Mouse (Mus musculus): Measurements from ENCODE around the gene Hacd1. TPM values are rescaled to one million over a fixed set of nuclear protein-coding genes. Genes with fewer than 3 reads are reported as not detected.

The Hacd1 gene
- polyA plus RNA-seq, 1 experiment: 95.0 TPM

- Histone ChIP-seq H3K36me3 (ENCODE audit: control insufficient read depth, insufficient read depth) (no peaks in the 10 kb centered on the region), H3K79me3 (ENCODE audit: low read depth) (no peaks in the 10 kb centered on the region), H3ac (ENCODE audit: control insufficient read depth, insufficient read length, low read depth) (no peak overlapping the region), H3K79me2 (ENCODE audit: control insufficient read depth, insufficient read depth) (no peaks in the 10 kb centered on the region), H3K4me3 (ENCODE audit: insufficient read depth, poor library complexity, severe bottlenecking) (no peak overlapping the region), H3K27me3 (ENCODE audit: control insufficient read depth, insufficient read depth, insufficient read length) (no peaks in the 10 kb centered on the region)
- no peak for TF ChIP-seq MYOG (IDR thresholded peaks at IDR 0.05; ENCODE audit: control insufficient read depth, extremely low read depth, insufficient read length)
- no peak for TF ChIP-seq FOSL1 (IDR thresholded peaks at IDR 0.05; ENCODE audit: insufficient read depth, low read length, poor library complexity, severe bottlenecking)
- TF ChIP-seq CTCF (IDR thresholded peaks at IDR 0.05; ENCODE audit: control insufficient read depth, insufficient read depth, insufficient read length): no peak
- no peak for TF ChIP-seq USF1 (IDR thresholded peaks at IDR 0.05; ENCODE audit: low read depth)
- TF ChIP-seq MYOD1 (IDR thresholded peaks at IDR 0.05; ENCODE audit: control insufficient read depth, insufficient read length, low read depth): no peak
- TF ChIP-seq CEBPB (IDR thresholded peaks at IDR 0.05; ENCODE audit: low read depth): no peak
- TF ChIP-seq MAX (IDR thresholded peaks at IDR 0.05): no peak
These were observed 167.4 kb downstream of the Hacd1 start for GRCm38 (mm10) chr2:13888568-13888967.

- Histone ChIP-seq H3K79me2 (ENCODE audit: control insufficient read depth, insufficient read depth) (no peaks in the 10 kb centered on the region), H3ac (ENCODE audit: control insufficient read depth, insufficient read length, low read depth) (no peak overlapping the region), H3K79me3 (ENCODE audit: low read depth) (no peaks in the 10 kb centered on the region), H3K27me3 (ENCODE audit: control insufficient read depth, insufficient read depth, insufficient read length) (no peaks in the 10 kb centered on the region), H3K4me3 (ENCODE audit: insufficient read depth, poor library complexity, severe bottlenecking) (no peak overlapping the region), H3K36me3 (ENCODE audit: control insufficient read depth, insufficient read depth) (no peaks in the 10 kb centered on the region)
- TF ChIP-seq MYOD1 (IDR thresholded peaks at IDR 0.05; ENCODE audit: control insufficient read depth, insufficient read length, low read depth) (no peak), FOSL1 (IDR thresholded peaks at IDR 0.05; ENCODE audit: insufficient read depth, low read length, poor library complexity, severe bottlenecking) (no peak), USF1 (IDR thresholded peaks at IDR 0.05; ENCODE audit: low read depth) (no peak), MYOG (IDR thresholded peaks at IDR 0.05; ENCODE audit: control insufficient read depth, extremely low read depth, insufficient read length) (no peak)
These were observed 198.5 kb downstream of the Hacd1 start for GRCm38 (mm10) chr2:13857461-13857860.

GRCm38 (mm10) chr2:13855510-13855909 is 200.4 kb downstream of the Hacd1 start:
- H3K79me3 ChIP-seq (ENCODE audit: low read depth): no peaks in the 10 kb centered on the region
- H3K27me3 ChIP-seq (ENCODE audit: control insufficient read depth, insufficient read depth, insufficient read length): no peaks in the 10 kb centered on the region
- no peak overlapping the region for H3ac ChIP-seq (ENCODE audit: control insufficient read depth, insufficient read length, low read depth)
- H3K79me2 ChIP-seq (ENCODE audit: control insufficient read depth, insufficient read depth): no peaks in the 10 kb centered on the region
- TF ChIP-seq CTCF (IDR thresholded peaks at IDR 0.05; ENCODE audit: control insufficient read depth, insufficient read depth, insufficient read length) (no peak), FOSL1 (IDR thresholded peaks at IDR 0.05; ENCODE audit: insufficient read depth, low read length, poor library complexity, severe bottlenecking) (no peak), MYOD1 (IDR thresholded peaks at IDR 0.05; ENCODE audit: control insufficient read depth, insufficient read length, low read depth) (no peak), MAX (IDR thresholded peaks at IDR 0.05) (no peak), USF1 (IDR thresholded peaks at IDR 0.05; ENCODE audit: low read depth) (no peak), MYOG (IDR thresholded peaks at IDR 0.05; ENCODE audit: control insufficient read depth, extremely low read depth, insufficient read length) (no peak), CEBPB (IDR thresholded peaks at IDR 0.05; ENCODE audit: low read depth) (no peak)
- H3K36me3 ChIP-seq (ENCODE audit: control insufficient read depth, insufficient read depth): no peaks in the 10 kb centered on the region
- H3K4me3 ChIP-seq (ENCODE audit: insufficient read depth, poor library complexity, severe bottlenecking): no peak overlapping the region

GRCm38 (mm10) chr2:13836310-13836709 is 219.6 kb downstream of the Hacd1 start:
- H3K79me2 ChIP-seq (ENCODE audit: control insufficient read depth, insufficient read depth): no peaks in the 10 kb centered on the region
- no peak for TF ChIP-seq MAX (IDR thresholded peaks at IDR 0.05)
- TF ChIP-seq MYOD1 (IDR thresholded peaks at IDR 0.05; ENCODE audit: control insufficient read depth, insufficient read length, low read depth): no peak
- no peak for TF ChIP-seq MYOG (IDR thresholded peaks at IDR 0.05; ENCODE audit: control insufficient read depth, extremely low read depth, insufficient read length)
- TF ChIP-seq USF1 (IDR thresholded peaks at IDR 0.05; ENCODE audit: low read depth): no peak
- no peak for TF ChIP-seq CEBPB (IDR thresholded peaks at IDR 0.05; ENCODE audit: low read depth)
- no peak for TF ChIP-seq FOSL1 (IDR thresholded peaks at IDR 0.05; ENCODE audit: insufficient read depth, low read length, poor library complexity, severe bottlenecking)
- TF ChIP-seq CTCF (IDR thresholded peaks at IDR 0.05; ENCODE audit: control insufficient read depth, insufficient read depth, insufficient read length): no peak
- no peaks in the 10 kb centered on the region for H3K36me3 ChIP-seq (ENCODE audit: control insufficient read depth, insufficient read depth)
- H3K4me3 ChIP-seq (ENCODE audit: insufficient read depth, poor library complexity, severe bottlenecking): no peak overlapping the region
- no peak overlapping the region for H3ac ChIP-seq (ENCODE audit: control insufficient read depth, insufficient read length, low read depth)
- no peaks in the 10 kb centered on the region for H3K27me3 ChIP-seq (ENCODE audit: control insufficient read depth, insufficient read depth, insufficient read length)
- no peaks in the 10 kb centered on the region for H3K79me3 ChIP-seq (ENCODE audit: low read depth)

- no peak overlapping the region for H3K4me3 ChIP-seq (ENCODE audit: insufficient read depth, poor library complexity, severe bottlenecking)
- H3K36me3 ChIP-seq (ENCODE audit: control insufficient read depth, insufficient read depth): no peaks in the 10 kb centered on the region
- no peaks in the 10 kb centered on the region for H3K79me3 ChIP-seq (ENCODE audit: low read depth)
- no peaks in the 10 kb centered on the region for H3K79me2 ChIP-seq (ENCODE audit: control insufficient read depth, insufficient read depth)
- TF ChIP-seq CTCF (IDR thresholded peaks at IDR 0.05; ENCODE audit: control insufficient read depth, insufficient read depth, insufficient read length): no peak
- TF ChIP-seq FOSL1 (IDR thresholded peaks at IDR 0.05; ENCODE audit: insufficient read depth, low read length, poor library complexity, severe bottlenecking): no peak
- no peak for TF ChIP-seq MYOD1 (IDR thresholded peaks at IDR 0.05; ENCODE audit: control insufficient read depth, insufficient read length, low read depth)
- TF ChIP-seq MYOG (IDR thresholded peaks at IDR 0.05; ENCODE audit: control insufficient read depth, extremely low read depth, insufficient read length): no peak
- no peak for TF ChIP-seq USF1 (IDR thresholded peaks at IDR 0.05; ENCODE audit: low read depth)
- TF ChIP-seq MAX (IDR thresholded peaks at IDR 0.05): no peak
- TF ChIP-seq CEBPB (IDR thresholded peaks at IDR 0.05; ENCODE audit: low read depth): no peak
- H3ac ChIP-seq (ENCODE audit: control insufficient read depth, insufficient read length, low read depth): no peak overlapping the region
- H3K27me3 ChIP-seq (ENCODE audit: control insufficient read depth, insufficient read depth, insufficient read length): no peaks in the 10 kb centered on the region
These were observed 220.9 kb downstream of the Hacd1 start for GRCm38 (mm10) chr2:13834989-13835388.

- Histone ChIP-seq H3K27me3 (ENCODE audit: control insufficient read depth, insufficient read depth, insufficient read length) (peaks cover 9% of the 10 kb centered on the region), H3K79me3 (ENCODE audit: low read depth) (no peaks in the 10 kb centered on the region), H3K4me3 (ENCODE audit: insufficient read depth, poor library complexity, severe bottlenecking) (no peak overlapping the region), H3K36me3 (ENCODE audit: control insufficient read depth, insufficient read depth) (no peaks in the 10 kb centered on the region), H3ac (ENCODE audit: control insufficient read depth, insufficient read length, low read depth) (no peak overlapping the region), H3K79me2 (ENCODE audit: control insufficient read depth, insufficient read depth) (no peaks in the 10 kb centered on the region)
- TF ChIP-seq CTCF (IDR thresholded peaks at IDR 0.05; ENCODE audit: control insufficient read depth, insufficient read depth, insufficient read length) (no peak), MYOG (IDR thresholded peaks at IDR 0.05; ENCODE audit: control insufficient read depth, extremely low read depth, insufficient read length) (no peak), CEBPB (IDR thresholded peaks at IDR 0.05; ENCODE audit: low read depth) (no peak), FOSL1 (IDR thresholded peaks at IDR 0.05; ENCODE audit: insufficient read depth, low read length, poor library complexity, severe bottlenecking) (no peak), MAX (IDR thresholded peaks at IDR 0.05) (no peak), USF1 (IDR thresholded peaks at IDR 0.05; ENCODE audit: low read depth) (no peak), MYOD1 (IDR thresholded peaks at IDR 0.05; ENCODE audit: control insufficient read depth, insufficient read length, low read depth) (no peak)
These were observed 239.3 kb downstream of the Hacd1 start for GRCm38 (mm10) chr2:13816645-13817044.

Measured in C2C12 (cell line).